Mouse (Mus musculus): ENCODE measurements around the gene Col1a2. TPM values are rescaled to one million over a fixed set of nuclear protein-coding genes. Genes with fewer than 3 reads are reported as not detected.

Col1a2 gene
- polyA plus RNA-seq, 1 experiment: 20.7 TPM

DNA sequence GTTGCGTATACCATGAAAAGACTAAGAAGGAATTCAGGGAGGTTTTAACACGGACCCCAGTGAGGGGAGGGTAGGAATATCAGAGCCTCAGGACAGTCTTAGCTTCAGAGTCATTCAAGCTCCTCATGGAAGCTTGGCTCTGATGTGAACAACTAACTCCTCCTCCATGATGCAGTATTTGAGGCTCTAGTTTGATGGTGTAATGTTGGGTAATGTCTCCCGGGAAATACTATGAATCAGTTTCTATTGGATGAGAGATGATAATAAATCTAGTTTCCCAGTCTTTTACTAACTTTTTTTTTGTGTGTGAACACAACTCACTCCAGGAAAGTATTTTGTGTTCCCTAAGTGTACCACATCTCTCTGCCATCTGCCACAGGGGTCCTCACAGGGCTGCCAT, 84.1 kb downstream of the Col1a2 start:
- no peak overlapping the region for H3K4me3 ChIP-seq (ENCODE audit: control insufficient read depth, insufficient read depth, low read length)
- H3K4me1 ChIP-seq (replicated peaks; ENCODE audit: control insufficient read depth, insufficient read depth, low read length): no peaks in the 10 kb centered on the region
- no peak for DNase-seq
- H3K36me3 ChIP-seq (ENCODE audit: control insufficient read depth, insufficient read depth, low read length): no peaks in the 10 kb centered on the region
- WGBS: 97% methylated on average over 3 of the region's 3 CpGs
- no peak overlapping the region for H3K27ac ChIP-seq (ENCODE audit: control insufficient read depth, insufficient read depth, low read length)
- TF ChIP-seq POLR2A (IDR thresholded peaks at IDR 0.05; ENCODE audit: control insufficient read depth, extremely low read depth, insufficient read depth, low read length, poor library complexity): no peak
- no peak for TF ChIP-seq CTCF (IDR thresholded peaks at IDR 0.05; ENCODE audit: borderline replicate concordance, control insufficient read depth, extremely low read depth, insufficient read depth, low read length, poor library complexity)
- H3K27me3 ChIP-seq (ENCODE audit: control insufficient read depth, insufficient read depth, low read length): no peaks in the 10 kb centered on the region

DNA sequence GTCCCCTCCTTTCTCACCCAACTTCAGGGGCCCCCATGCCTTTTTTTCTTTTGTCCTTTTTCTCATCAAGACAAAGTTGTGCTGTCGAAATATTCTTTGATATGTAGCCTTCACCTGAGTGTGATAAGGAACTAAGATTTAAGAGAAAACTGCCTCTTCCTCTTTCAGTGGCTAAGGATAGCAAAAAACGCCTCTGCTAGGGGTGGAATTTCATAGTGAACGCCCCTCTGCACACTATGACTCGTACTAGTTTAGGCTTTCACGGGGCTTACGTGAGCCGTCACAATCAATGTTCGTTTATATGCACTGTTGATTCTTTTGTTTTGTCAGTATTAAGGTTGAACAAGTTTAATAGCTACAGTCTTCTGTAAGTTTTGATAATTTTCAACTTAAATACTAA, 85.5 kb downstream of the Col1a2 start:
- no peak for TF ChIP-seq CTCF (IDR thresholded peaks at IDR 0.05; ENCODE audit: borderline replicate concordance, control insufficient read depth, extremely low read depth, insufficient read depth, low read length, poor library complexity)
- TF ChIP-seq POLR2A (IDR thresholded peaks at IDR 0.05; ENCODE audit: control insufficient read depth, extremely low read depth, insufficient read depth, low read length, poor library complexity): no peak
- WGBS: 44% methylated on average over 8 of the region's 8 CpGs
- no peak for DNase-seq

More for the DNA sequence above, 85.5 kb downstream of the Col1a2 start:
- H3K4me3 ChIP-seq (ENCODE audit: control insufficient read depth, insufficient read depth, low read length): no peak overlapping the region
- H3K36me3 ChIP-seq (ENCODE audit: control insufficient read depth, insufficient read depth, low read length): no peaks in the 10 kb centered on the region
- no peaks in the 10 kb centered on the region for H3K27me3 ChIP-seq (ENCODE audit: control insufficient read depth, insufficient read depth, low read length)
- no peaks in the 10 kb centered on the region for H3K4me1 ChIP-seq (replicated peaks; ENCODE audit: control insufficient read depth, insufficient read depth, low read length)
- no peak overlapping the region for H3K27ac ChIP-seq (ENCODE audit: control insufficient read depth, insufficient read depth, low read length)

Other genes with a start within 250 kb of the Col1a2 start
- 18.2 and 25.6 TPM in 2 replicates for gene Casd1, start 96.0 kb downstream of the Col1a2 start, polyA plus RNA-seq (2012; rRNA removed)
- 1.6 and 2.7 TPM in 2 replicates for gene Sgce, start 242.4 kb downstream of the Col1a2 start, polyA plus RNA-seq (2012; rRNA removed)
- 0.32 TPM in 2 replicates for gene Peg10, start 242.5 kb downstream of the Col1a2 start, polyA plus RNA-seq (2012; rRNA removed)

Measured in thymus, adult 2 months (tissue).